Mouse (Mus musculus) cerebellum, adult 11-12 months (tissue): ENCODE results near the gene Psd.
A peak's percentile ranks its signal among the peaks of the same experiment; 100 is the strongest.

Experiments used
- DNase-seq: peaks from one replicate; pipeline ENCODE4 v3.0.0; 2022

The Psd gene

GRCm38 (mm10) chr19:46326756-46327305, at the start of gene Psd:
Gene Psd, minus strand, starts transcription at chr19:46327156.
- DNase-seq: peak; percentile 85

GRCm38 (mm10) chr19:46375891-46376290, 48.9 kb upstream of the Psd start:
- DNase-seq: no peak

GRCm38 (mm10) chr19:46375489-46375888, 48.5 kb upstream of the Psd start:
- DNase-seq: no peak

- DNase-seq: no peak
These were observed 47.6 kb upstream of the Psd start for GRCm38 (mm10) chr19:46374477-46375088.

- peak; percentile 73 for DNase-seq
These were observed 42.2 kb upstream of the Psd start for GRCm38 (mm10) chr19:46369204-46369603.

GRCm38 (mm10) chr19:46367798-46368590, 41.0 kb upstream of the Psd start:
- DNase-seq: no peak

GRCm38 (mm10) chr19:46363294-46364009, 36.5 kb upstream of the Psd start:
- DNase-seq: no peak

- no peak for DNase-seq
These were observed 35.1 kb upstream of the Psd start for GRCm38 (mm10) chr19:46362104-46362503.

GRCm38 (mm10) chr19:46358381-46358780, 31.4 kb upstream of the Psd start:
- DNase-seq: no peak

- no peak for DNase-seq
These were observed 30.7 kb upstream of the Psd start for GRCm38 (mm10) chr19:46357344-46358280.

- peak; percentile 97 for DNase-seq
These were observed 29.8 kb upstream of the Psd start for GRCm38 (mm10) chr19:46356701-46357138.

GRCm38 (mm10) chr19:46350168-46350932, 23.4 kb upstream of the Psd start, which contains the start of gene 2310034G01Rik:
Gene 2310034G01Rik, minus strand, starts transcription at chr19:46350302.
- peak; percentile 68 for DNase-seq

GRCm38 (mm10) chr19:46349550-46349949, 22.6 kb upstream of the Psd start:
- DNase-seq: peak; percentile 62

GRCm38 (mm10) chr19:46348761-46349458, 22.0 kb upstream of the Psd start:
- peak; percentile 94 for DNase-seq

- DNase-seq: no peak
These were observed 21.1 kb upstream of the Psd start for GRCm38 (mm10) chr19:46347936-46348668.

- no peak for DNase-seq
These were observed 20.2 kb upstream of the Psd start for GRCm38 (mm10) chr19:46347146-46347545.

GRCm38 (mm10) chr19:46344710-46345419, 17.9 kb upstream of the Psd start:
- no peak for DNase-seq

- DNase-seq: peak; percentile 77
These were observed 12.5 kb upstream of the Psd start for GRCm38 (mm10) chr19:46339287-46339971.

- no peak for DNase-seq
These were observed 12.0 kb upstream of the Psd start for GRCm38 (mm10) chr19:46338942-46339286.
